Mouse (Mus musculus) liver, postnatal 0 days (tissue): ENCODE results near the gene Ptprcap.
A peak's percentile ranks its signal among the peaks of the same experiment; 100 is the strongest.

ENCODE experiments used
- CTCF ChIP-seq: sonication (generic); IDR thresholded peaks from 2 replicates; pipeline ENCODE4 v1.5.1; 2016; ENCODE audit warnings: antibody characterized with exemption, low read depth
- EP300 ChIP-seq: IDR thresholded peaks from 2 replicates; pipeline ENCODE4 v1.6.1; 2016; ENCODE audit warnings: antibody characterized with exemption, low read depth, mild to moderate bottlenecking

- TF ChIP-seq CTCF (peak; percentile 59), EP300 (no peak)
Observed at GRCm38 (mm10) chr19:4131768-4132167, 21.6 kb upstream of the Ptprcap start.
